ENCODE assay signal across 8 mouse cellular contexts in genomic region chr7:80688556-80689220, GRCm38 (mm10). TPM values are rescaled to one million over a fixed set of nuclear protein-coding genes. Genes with fewer than 3 reads are reported as not detected.
DNase-seq lines count a peak whose midpoint lies in the region; ATAC-seq lines count a peak whose summit lies in the region.

Crtc3 (minus strand) TSS chr7:80688877.

- peak within 1 kb of the TSS; percentile 88 for H3K4me3 ChIP-seq in heart, embryonic 12.5 days
- peak within 1 kb of the TSS; percentile 89 for H3K4me3 ChIP-seq in kidney, embryonic 16.5 days (ENCODE audit: low read length)
- peak within 1 kb of the TSS; percentile 81 for H3K4me3 ChIP-seq in liver, embryonic 12.5 days

- H3K27me3 ChIP-seq in heart, embryonic 12.5 days (replicated peaks): no peaks in the 10 kb centered on the region
- H3K27me3 ChIP-seq in kidney, embryonic 16.5 days (ENCODE audit: insufficient read depth, low read length): no peaks in the 10 kb centered on the region
- no peaks in the 10 kb centered on the region; the same call in 1 of the 2 replicates for H3K27me3 ChIP-seq in liver, embryonic 12.5 days (replicated peaks)
- no peaks in the 10 kb centered on the region for H3K27me3 ChIP-seq in splenic B cell, adult 2 months (ENCODE audit: control insufficient read depth, insufficient read depth, low read length, poor library complexity, severe bottlenecking)

- H3K4me1 ChIP-seq in heart, embryonic 12.5 days (replicated peaks): peaks cover 35% of the 10 kb centered on the region
- peaks cover 16% of the 10 kb centered on the region for H3K4me1 ChIP-seq in kidney, embryonic 16.5 days (ENCODE audit: insufficient read depth, low read length)
- H3K4me1 ChIP-seq in liver, embryonic 12.5 days: peaks cover 40% of the 10 kb centered on the region

- WGBS in heart, embryonic 12.5 days: under 1% methylated on average over 83 of the region's 83 CpGs
- WGBS in kidney, embryonic 16.5 days: under 1% methylated on average over 61 of the region's 83 CpGs
- under 1% methylated on average over 73 of the region's 83 CpGs for WGBS in liver, embryonic 12.5 days (ENCODE audit: insufficient replicate concordance)

- peak; percentile 82 for ATAC-seq in erythroid progenitor cell, adult 5-6 weeks (replicated peaks; ENCODE audit: low FRiP score, poor library complexity, severe bottlenecking)
- peak; percentile 82 for ATAC-seq in heart, embryonic 12.5 days (ENCODE audit: insufficient number of reproducible peaks, low FRiP score)
- ATAC-seq in kidney, embryonic 16.5 days (ENCODE audit: low FRiP score, low TSS enrichment): peak; percentile 91
- peak; percentile 88 for ATAC-seq in liver, embryonic 12.5 days

- peak within 1 kb of the TSS; percentile 97 for H3K27ac ChIP-seq in heart, embryonic 12.5 days (ENCODE audit: poor library complexity, severe bottlenecking)
- H3K27ac ChIP-seq in kidney, embryonic 16.5 days (ENCODE audit: low read length): peak within 1 kb of the TSS; percentile 97
- peak within 1 kb of the TSS; percentile 88 for H3K27ac ChIP-seq in liver, embryonic 12.5 days

- H3K9ac ChIP-seq in heart, embryonic 12.5 days: peak within 1 kb of the TSS; percentile 95
- H3K9ac ChIP-seq in kidney, embryonic 16.5 days (replicated peaks; ENCODE audit: low read length): peak within 1 kb of the TSS; percentile 97
- H3K9ac ChIP-seq in liver, embryonic 12.5 days: peak within 1 kb of the TSS; percentile 88

- H3K4me2 ChIP-seq in heart, embryonic 12.5 days: peak within 1 kb of the TSS; percentile 83
- peak within 1 kb of the TSS; percentile 81 for H3K4me2 ChIP-seq in kidney, embryonic 16.5 days (replicated peaks; ENCODE audit: low read depth, low read length)
- H3K4me2 ChIP-seq in liver, embryonic 12.5 days: peak within 1 kb of the TSS; percentile 95

- no peaks in the 10 kb centered on the region for H3K9me3 ChIP-seq in heart, embryonic 12.5 days (replicated peaks)
- H3K9me3 ChIP-seq in kidney, embryonic 16.5 days (ENCODE audit: low read length): no peaks in the 10 kb centered on the region
- no peaks in the 10 kb centered on the region for H3K9me3 ChIP-seq in liver, embryonic 12.5 days (replicated peaks)

- DNase-seq in CD4-positive, CD25-positive, alpha-beta regulatory T cell, adult 2 months (ENCODE audit: low read depth, low spot score): peak; percentile 75
- peak; percentile 77 for DNase-seq in brain, adult 2 months (ENCODE audit: low read depth, low spot score)
- DNase-seq in naive thymus-derived CD4-positive, alpha-beta T cell, adult 2 months (ENCODE audit: low read depth): peak; percentile 81
- peak; percentile 74 for DNase-seq in splenic B cell, adult 2 months (ENCODE audit: low read depth, low spot score)

- H3K36me3 ChIP-seq in heart, embryonic 12.5 days: no peaks in the 10 kb centered on the region
- H3K36me3 ChIP-seq in kidney, embryonic 16.5 days (ENCODE audit: insufficient read depth, low read length): no peaks in the 10 kb centered on the region
- no peaks in the 10 kb centered on the region for H3K36me3 ChIP-seq in liver, embryonic 12.5 days
- H3K36me3 ChIP-seq in splenic B cell, adult 2 months (ENCODE audit: control insufficient read depth, insufficient read depth, low read length, poor library complexity, severe bottlenecking): no peaks in the 10 kb centered on the region

RNA-seq across cellular contexts. Expression of gene Crtc3, which starts in this region (rescaled TPM):
- total RNA-seq in erythroid progenitor cell, adult 5-6 weeks (2015; ENCODE audit: low replicate concordance): 6.8 and 23.9 TPM in 2 replicates
- total RNA-seq in erythroid progenitor cell, adult 5-6 weeks (2017; ENCODE audit: low replicate concordance): 2.2 and 2.4 TPM in 2 replicates
- 16.7 and 16.9 TPM in 2 replicates for polyA plus RNA-seq in heart, embryonic 12.5 days (2016; fragmentation: Nextera tagmentation; extraction: Ambion mirVana)
- polyA plus RNA-seq in kidney, embryonic 16.5 days (2015; fragmentation: Nextera tagmentation; extraction: Ambion mirVana): 18.5 and 22.2 TPM in 2 replicates
- 7.0 and 7.1 TPM in 2 replicates for polyA plus RNA-seq in liver, embryonic 12.5 days (2016; fragmentation: Nextera tagmentation; extraction: Ambion mirVana)

Comparison
In these comparisons a context has a peak if more than half of its experiments do, and no peak if none do; other contexts are left out.
1. Peak in every context shown above with its lines: DNase-seq, ATAC-seq, H3K4me3 ChIP-seq and H3K27ac ChIP-seq.